Mouse (Mus musculus) layer of hippocampus, adult 9-10 months (tissue): ENCODE results near the gene Slc12a3.
A peak's percentile ranks its signal among the peaks of the same experiment; 100 is the strongest.
"Not testable (repeated sequence)": the region's sequence is repeated elsewhere in the genome, so short reads cannot be mapped to it uniquely, and the experiment has no call there.

Experiments used
- DNase-seq: peaks from one replicate; pipeline ENCODE4 v3.0.0; 2022; ENCODE audit warnings: low spot score

Gene Slc12a3

DNA sequence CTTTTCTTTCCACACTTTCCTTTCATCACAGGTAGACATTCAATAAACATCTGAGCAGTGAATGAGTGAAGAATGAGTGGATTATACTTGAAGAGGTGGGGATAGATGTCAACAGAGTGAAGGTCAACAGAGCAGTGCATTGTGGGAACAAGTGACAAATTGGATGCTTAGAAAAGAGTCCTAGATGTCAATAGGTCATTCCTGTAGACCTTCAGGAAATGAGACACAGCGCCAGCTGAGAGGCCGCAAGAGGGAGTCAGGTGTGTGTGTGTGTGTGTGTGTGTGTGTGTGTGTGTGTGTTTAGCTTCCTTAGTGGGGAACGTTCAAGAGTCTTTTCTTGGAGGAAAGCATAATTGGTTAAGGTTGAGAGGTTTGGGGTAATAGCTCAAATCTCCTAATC is 47.2 kb downstream of the Slc12a3 start:
- no peak for DNase-seq

DNA sequence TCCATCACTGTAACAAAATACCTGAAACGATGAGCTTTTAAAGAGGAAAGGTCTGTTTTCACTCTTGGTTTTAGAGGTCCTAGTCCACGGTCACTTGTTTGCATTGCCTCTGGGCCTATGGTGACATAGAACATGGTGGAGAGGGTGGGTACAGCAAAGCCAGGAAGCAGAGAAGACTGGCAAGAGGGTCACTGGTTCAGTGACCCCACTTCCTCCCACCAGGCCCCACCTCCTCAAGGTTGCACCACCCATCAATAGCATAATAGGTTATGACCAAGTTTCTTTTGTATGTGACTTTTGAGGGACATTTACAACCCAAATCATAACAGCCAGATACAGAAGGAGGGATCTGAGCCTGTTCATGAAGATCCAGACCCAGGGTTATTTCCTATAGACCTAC is 47.6 kb downstream of the Slc12a3 start:
- DNase-seq, result no peak

DNA sequence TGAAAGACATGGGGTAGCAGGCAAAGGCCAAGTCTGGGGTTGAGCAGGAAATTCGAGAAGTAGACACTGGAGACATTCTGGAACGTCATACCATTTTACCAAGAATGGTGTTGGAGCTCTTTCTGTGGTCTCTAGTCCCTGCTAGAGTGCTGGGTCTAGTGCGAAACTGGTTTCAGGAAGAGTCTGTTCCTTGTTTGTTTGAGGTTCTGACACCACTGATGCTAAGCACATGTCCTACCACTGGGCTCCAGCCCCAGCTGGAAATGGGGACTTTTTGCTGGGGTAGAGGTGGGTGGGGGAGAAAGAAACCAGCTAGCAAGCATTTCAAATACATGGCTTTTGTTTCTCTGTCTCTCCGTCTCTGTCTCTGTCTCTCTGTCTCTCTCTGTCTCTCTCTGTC is 48.0 kb downstream of the Slc12a3 start:
- no peak for DNase-seq

DNA sequence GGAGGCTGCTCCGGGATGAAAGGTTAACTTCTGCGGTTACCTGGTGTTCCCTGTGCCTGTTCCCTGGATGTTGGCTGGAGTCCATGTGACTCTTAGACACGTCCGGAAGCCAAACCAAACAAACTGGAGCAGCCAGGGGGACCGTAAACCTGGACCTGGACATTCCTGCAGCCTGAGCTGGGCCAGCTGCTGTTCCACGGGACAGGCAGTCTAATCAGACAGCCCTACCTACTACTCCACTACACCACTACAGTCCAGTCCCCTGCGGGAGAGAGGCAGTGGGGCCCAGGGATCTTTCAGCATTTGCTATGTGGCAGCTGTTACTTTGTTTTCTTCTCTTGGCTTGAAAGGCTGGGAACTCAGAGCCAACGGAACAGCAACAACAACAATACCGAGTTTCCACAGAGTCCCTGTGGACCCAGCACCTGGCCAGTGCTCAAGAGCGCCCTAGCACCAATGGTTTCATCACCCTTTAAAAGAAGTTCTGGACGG is 48.8 kb downstream of the Slc12a3 start:
- no peak for DNase-seq

DNA sequence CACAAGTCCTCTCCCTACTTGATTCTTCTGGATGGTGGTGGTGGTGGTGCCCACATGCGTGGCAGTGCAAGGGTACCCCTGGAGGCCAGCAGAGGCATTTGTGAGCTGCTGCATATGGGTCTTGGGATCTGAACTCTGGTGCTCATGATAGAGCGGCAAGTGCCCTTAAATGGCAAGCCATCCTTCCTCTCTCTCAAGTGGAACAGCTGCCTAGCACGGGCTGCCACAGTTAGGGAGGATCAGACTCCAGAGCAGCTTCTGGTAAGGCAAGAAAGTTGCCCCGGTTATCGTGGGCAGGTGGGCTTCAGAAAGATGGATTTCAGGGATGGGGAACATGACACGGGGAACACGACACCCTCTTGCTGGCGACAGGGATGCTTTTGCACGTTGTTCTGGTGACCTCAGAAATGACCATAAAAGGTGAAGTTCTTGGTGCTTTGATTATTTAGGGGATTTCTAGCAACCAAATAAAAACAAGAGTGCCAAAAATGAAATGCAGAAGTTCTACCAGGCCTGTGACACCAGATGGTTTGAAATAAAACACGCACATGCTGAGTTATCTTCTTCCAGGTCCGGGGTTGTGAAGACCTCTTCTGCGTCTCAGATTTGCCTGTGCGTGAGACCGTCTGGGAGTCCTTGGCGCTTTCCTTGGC is 49.9 kb downstream of the Slc12a3 start:
- no peak for DNase-seq

DNA sequence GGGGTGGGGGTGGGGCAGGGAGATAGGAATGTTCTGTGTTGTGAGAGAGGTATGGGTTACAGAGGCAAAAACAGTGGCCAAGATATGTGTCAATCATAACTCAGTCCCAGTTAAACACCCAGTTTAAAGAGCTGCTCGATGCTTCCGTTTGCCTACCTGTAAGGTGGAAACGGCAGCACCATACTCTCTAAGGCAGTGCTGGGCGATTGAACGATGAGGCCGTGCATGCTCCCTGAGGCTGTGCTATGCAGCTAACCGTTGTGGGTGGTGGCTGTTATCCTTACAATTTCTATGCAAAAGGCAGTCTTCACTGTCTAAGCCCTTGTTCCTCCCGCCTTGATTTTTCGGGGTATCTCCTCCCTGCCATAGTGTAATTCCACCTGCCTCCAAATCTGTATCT is 50.7 kb downstream of the Slc12a3 start:
- no peak for DNase-seq

DNA sequence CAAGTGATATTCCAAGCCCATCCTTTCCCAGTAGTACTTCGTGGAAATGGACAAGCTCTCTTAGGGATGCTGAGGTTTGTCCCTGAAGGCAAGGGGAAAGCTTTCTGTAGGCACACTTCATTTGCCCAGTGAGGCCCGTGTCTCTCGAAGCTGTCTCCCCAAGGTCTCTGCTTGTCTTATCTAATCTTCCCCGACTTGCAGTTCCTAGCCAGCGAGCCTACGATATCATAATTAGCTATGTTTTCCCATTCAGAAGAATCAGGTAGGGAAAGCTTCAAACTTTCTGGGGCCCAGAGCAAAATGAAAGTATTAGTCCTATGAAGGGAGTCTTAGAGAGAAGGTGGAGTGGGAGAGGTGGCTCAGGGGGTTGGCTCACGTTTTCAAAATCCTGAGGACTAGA is 55.2 kb downstream of the Slc12a3 start:
- no peak for DNase-seq

DNA sequence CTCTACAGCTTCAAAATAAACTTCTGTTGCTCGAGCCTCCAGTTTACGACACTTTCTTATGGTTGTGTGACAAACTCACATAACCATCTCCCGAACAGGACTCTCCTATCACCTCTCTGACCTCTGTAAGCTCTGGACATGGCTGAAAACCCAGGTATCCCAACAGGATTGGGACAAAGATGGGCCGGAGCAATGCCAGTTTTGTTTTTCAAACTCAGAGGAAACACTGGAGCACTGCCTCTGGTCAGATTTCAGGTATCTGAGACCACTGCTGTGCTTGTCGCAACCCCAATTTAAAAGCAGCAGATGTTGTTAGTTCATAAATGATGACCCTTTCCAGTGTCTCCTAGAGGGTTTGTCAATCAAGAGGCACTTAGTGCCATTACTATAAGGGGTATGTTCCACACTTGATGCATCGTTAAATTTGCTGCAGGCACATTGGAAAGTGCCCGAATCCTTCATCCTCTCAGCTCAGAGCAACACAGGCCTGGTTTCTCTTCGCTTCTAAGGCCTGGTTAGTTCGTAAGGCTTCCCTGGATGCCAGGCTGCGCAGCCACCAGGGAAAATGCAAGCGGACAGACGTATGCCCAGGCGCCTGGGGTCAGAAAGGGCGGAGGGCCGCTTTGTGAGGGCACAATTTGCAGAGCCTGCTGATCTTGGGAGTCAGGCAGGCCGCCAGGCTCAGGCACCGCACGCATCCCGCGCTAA is 56.7 kb downstream of the Slc12a3 start:
- no peak for DNase-seq

DNA sequence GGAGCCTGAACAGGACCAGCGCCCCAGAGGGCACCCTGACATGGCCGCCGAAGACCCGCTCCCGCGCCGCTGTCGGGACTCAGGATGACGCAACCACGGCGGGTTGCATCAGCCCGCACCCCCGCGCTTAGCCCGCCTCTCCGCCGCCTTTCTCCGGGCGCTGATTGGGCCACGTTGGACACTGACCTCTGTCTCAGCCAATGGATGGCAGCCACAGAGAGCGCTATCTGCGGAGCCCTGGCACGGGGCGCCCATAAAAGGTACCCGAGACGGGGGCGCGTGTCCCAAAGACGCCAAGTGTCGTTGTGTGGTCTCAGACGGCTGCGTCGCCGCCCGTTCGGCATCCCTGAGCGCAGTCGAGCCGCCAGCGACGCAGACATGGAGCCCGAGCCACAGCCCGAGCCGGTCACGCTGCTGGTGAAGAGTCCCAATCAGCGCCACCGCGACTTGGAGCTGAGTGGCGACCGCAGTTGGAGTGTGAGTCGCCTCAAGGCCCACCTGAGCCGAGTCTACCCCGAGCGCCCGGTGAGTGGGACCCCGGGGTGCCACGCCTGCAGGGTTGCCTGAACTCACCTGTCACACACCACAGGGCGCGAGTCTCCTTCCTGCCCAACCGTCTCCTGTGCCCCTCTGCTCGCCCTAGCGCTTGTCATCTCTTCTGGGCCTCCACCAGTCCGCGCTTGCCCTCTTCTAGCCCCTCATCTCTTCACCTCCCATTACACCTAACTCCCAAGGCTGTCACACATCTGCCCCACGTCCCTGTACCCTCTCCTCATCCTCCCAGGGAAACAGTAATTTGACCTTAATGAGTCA is 57.4 kb downstream of the Slc12a3 start, which contains the start of gene Herpud1:
TSS of gene Herpud1 (plus strand) at position 225 of the 813 bp plus-strand sequence.
- DNase-seq, result peak; percentile 97

DNA sequence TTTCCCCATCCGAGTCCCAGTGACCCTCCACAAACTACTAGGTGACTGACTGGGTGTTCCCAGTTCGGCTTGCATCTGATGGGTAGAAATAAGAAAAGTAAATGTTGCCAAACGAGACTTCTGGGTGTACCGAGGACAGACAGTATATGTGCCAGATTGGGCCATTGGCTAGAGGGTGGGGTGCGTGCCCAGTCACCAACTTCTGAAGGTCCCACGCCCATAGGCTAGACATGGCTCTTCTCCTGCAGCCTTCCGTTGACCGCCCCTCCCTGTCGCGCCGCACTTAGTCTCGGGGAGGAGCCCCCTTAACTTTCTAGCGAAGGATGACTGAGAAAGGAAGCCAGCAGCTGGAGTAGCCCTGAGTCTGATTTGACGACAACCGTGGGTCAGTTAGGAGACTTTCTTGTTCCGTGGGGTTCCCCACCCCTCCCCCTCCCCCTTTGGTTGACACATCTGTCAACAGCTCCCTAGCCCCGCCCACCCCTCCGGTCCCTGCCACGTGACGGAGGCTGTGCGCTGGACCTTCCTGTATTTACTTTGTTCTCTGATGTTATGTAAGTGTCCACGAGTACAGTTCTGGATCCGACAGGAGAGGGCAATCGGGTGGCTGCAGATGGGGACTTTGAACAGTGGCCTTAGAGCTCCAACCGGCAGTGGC is 58.2 kb downstream of the Slc12a3 start:
- peak; percentile 63 for DNase-seq

DNA sequence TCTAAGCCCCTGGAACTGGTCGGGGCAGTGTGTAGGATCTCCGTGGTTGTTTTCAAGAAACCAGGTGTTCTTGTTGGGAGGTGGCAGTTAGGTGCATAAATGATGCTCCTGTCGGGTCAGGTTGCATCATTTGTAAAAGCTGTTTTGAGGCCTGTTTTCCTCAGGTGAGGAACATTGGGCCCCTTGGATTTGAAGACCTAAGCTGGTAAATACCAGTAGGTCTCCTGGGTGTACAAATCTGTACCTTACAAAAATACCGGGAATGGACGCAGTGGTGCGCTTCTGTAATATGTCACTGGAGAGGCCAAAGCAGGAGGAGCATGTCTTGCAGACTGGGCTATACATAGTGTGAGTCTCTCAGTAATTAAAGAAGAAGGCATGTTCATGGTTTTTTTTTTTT is 58.8 kb downstream of the Slc12a3 start:
- no peak for DNase-seq

DNA sequence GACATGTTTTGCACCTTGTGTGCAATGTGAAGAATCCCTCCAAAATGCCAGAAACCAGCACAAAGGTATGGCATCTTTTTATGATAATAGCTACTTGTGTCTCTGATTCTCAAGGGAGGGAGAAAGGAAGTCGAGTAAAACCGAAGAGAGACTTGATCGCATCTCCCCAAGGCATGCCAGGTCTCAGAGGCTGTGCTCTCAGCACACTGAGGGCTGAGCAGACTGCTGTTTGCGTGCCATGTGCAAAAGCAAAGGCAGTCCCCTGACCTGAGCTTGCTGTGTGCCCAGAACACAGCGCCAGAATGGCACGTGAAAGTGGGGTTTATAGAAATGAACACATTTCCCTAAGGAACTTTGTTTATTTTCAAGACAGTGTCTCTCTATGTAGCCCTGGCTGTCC is 60.5 kb downstream of the Slc12a3 start:
- DNase-seq, result no peak

DNA sequence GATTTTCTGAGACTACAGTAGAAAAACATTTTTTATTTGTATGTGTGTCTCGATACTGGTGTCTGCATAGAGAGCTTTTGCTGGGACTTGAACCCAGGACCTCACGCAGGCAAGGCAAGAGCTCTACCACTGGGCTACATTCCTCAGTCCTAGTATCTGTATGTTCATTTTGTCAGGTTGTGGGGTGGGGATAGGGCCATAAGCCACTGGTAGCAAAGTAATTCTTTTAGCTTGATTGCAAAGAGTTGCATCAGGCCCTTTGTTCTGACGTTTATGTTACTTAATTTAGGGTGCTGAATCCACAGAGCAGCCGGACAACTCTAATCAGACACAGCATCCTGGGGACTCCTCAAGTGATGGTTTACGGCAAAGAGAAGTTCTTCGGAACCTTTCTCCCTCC is 61.4 kb downstream of the Slc12a3 start:
- DNase-seq, result no peak

DNA sequence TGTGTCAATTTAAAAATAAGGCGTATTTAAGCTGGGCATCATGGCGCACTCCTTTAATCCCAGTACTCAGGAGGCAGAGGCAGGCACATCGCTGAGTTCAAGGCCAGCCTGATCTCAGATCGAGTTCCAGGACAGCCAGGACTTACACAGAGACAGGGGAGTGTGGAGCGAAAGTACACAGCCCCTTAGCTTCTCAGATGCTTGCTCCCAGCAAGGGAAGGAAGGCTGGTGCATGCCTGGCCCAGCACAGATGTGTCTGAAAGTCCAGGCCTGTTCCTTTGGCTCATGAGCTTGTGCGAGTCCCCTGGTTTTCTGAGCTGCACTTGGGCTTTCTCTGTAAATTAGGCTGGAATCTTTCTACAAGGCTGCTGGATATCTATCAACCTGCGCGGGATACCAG is 61.9 kb downstream of the Slc12a3 start:
- no peak for DNase-seq

DNA sequence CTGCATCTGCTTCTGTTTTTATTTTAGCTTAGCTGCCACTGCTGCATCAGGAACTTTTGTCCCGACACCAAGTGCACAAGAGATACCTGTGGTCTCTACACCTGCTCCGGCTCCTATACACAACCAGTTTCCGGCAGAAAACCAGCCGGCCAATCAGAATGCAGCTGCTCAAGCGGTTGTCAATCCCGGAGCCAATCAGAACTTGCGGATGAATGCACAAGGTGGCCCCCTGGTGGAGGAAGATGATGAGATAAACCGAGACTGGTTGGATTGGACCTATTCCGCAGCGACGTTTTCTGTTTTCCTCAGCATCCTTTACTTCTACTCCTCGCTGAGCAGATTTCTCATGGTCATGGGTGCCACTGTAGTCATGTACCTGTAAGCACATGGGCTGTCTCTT is 63.1 kb downstream of the Slc12a3 start:
- no peak for DNase-seq

DNA sequence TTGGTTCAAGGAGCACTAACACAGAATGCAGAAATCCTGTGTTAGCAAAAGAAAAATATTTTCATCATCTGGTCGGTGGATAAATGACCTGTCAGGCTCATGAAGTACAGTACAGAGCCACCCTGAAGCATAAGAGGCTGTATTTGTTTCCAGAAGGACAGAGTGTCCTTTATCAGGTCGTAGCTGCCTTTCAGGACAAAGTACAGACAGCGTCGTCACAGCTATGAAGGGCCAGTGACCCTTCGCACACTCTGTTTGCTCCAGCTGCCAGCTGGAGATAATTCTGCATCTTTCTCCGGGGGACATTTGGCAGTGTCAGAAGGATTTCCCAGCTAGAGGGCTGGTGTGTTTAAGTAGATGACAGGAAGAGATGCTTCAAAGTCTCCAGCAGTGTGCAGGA is 63.6 kb downstream of the Slc12a3 start:
- no peak for DNase-seq

DNA sequence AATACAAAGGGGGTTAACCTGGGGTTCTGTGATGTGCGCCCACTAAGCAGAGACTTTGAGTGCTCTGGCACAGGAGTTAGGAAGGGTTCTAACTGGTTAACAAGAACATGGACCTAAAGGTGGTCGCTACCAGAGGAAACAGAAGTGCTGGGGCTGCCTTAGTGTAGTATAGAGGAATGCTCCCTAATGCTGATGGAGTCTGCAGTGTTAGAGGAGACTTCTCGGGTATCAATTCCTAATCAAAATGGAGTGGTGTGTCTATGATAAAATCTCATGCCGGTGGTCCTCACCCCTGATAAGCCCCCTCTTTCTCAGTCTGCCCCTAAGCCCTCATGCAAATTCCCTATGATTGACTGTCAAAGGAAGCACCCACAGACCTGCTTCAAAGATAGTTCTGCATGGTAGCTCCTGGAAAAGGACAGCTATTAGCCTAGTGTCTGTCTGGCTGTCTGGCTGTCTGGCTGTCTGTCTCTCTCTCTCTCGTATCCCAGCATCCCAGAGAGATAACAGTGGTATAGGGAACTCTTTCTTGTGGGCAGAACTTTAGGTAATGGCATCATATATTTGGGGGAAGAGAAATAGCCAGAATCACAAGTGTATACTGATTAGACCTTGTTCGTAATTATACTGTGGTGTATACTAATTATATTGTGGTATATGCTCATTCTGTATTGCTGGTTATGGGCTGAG is 67.0 kb downstream of the Slc12a3 start:
- DNase-seq, result no peak

DNA sequence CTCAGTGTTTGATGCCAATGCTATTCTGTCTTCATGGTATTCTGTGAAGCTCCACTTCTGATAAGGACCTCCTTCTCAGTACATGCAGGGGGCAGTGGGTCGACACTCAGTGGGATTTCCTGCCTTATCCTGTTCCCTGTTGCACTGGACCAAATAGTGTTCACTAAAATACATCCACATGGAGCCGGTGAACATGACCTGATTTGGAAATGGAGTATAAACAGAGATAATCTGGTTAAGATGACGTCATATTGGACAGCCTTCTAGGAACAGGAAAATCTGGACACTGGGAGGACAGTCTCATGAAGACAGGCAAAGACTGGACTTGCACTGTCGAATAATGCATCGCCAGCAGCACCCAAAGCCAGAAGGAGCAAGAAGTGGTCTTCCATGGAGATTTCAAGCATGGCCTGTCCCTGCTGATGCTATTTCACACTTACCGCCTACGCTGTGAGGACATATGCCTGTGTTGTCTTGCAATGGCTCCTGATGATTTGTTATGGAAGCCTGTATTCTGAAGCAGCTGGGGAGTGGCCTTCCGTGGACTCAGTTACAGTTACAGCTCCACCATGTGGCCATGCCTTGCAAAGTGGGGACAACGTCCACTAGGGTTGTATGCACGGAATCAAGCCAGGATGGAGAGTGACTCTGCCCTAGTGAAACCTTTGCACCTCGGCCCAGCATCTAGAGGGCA is 68.1 kb downstream of the Slc12a3 start:
- DNase-seq, result no peak

DNA sequence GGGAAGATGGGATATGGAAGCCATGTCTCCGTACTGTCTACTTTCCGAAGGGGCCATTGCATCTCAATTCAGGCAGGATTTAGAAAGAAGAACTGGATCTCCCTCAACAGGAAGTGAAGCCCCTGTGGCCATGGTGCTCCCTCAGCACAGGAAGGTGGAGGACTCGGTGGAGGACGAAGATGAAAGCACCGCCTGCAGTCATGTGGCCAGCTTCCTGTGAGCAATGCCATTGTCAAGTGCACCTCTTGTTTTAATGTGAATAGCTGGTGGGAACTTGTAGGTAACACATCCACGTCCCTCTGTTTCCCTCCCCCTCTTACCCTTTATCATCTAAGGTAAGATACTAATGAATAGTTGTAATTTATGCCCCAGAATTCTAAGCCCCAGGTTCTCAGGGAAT is 69.6 kb downstream of the Slc12a3 start:
- DNase-seq, result no peak

DNA sequence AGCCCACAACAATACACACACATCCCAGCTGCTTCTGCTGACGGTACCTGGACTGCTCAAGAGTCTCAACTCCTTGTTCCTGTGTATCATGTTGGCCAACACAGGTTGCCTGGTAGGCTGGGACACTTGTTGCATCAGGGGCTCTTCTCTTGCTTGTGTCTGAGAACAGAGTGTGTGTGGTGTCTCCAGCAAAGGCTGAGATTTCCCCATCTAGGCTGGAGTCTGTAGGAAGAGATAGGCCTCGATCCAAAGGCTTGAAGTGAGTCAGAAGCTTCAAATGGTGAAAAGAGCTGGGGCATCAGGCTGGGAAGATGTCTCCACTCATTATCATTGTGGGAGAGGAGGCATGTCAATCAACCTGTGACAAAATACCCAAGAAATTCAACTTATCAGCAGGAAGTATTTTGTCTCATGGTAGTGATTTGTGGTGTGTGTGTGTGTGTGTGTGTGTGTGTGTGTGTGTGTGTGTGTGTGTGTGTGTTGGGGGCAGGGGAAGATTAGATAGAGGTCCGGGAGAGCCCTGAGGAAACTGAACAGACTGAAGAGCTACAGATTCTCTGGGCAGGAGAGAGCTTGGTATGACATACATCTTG is 70.5 kb downstream of the Slc12a3 start:
- DNase-seq, result no peak

DNA sequence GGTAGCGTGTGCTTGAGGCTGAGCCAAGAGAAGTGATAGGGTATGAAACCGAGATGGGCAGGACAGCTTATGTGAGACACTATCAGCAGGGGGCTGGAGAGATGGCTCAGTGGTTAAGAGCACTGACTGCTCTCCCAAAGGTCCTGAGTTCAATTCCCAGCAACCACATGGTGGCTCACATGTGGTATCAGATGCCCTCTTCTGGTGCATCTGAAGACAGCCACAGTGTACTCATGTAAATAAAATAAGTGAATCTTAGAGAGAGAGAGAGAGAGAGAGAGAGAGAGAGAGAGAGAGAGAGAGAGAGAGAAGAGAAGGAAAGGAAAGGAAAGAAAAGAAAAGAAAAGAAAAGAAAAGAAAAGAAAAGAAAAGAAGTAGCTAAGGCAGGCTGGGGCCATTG is 71.0 kb downstream of the Slc12a3 start:
- not testable (repeated sequence) for DNase-seq
